Mouse (Mus musculus): ENCODE results near the gene Map1b.

The Map1b gene

GRCm38 (mm10) chr13:99528456-99528855 lies 12.1 kb upstream of the Map1b start:
- no peak for DNase-seq (ENCODE audit: low read depth, low spot score)

DNA sequence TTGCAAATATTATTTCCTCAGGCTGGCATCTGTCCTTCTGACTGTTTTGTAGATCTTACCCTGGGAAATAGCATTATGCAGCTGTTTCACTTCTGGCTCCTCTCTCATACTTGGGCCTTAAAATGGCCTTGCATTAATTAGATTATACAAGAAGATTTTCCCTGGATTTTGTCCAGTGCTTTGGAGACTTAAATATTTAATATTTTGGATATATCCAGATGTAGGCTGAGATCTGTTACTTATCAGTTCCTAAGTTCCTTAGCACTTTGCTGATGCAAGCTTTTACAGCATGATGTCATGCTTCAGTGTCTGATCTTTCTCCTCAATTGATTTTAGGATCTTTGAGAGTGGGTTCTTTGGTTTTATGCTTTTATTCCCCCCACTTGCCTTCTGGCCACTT lies 11.6 kb upstream of the Map1b start:
- DNase-seq (ENCODE audit: low read depth, low spot score), result no peak

GRCm38 (mm10) chr13:99525491-99525890 lies 9.2 kb upstream of the Map1b start:
- DNase-seq (ENCODE audit: low read depth, low spot score), result no peak

GRCm38 (mm10) chr13:99517836-99518235 lies 1.5 kb upstream of the Map1b start:
- no peak for DNase-seq (ENCODE audit: low read depth, low spot score)

DNA sequence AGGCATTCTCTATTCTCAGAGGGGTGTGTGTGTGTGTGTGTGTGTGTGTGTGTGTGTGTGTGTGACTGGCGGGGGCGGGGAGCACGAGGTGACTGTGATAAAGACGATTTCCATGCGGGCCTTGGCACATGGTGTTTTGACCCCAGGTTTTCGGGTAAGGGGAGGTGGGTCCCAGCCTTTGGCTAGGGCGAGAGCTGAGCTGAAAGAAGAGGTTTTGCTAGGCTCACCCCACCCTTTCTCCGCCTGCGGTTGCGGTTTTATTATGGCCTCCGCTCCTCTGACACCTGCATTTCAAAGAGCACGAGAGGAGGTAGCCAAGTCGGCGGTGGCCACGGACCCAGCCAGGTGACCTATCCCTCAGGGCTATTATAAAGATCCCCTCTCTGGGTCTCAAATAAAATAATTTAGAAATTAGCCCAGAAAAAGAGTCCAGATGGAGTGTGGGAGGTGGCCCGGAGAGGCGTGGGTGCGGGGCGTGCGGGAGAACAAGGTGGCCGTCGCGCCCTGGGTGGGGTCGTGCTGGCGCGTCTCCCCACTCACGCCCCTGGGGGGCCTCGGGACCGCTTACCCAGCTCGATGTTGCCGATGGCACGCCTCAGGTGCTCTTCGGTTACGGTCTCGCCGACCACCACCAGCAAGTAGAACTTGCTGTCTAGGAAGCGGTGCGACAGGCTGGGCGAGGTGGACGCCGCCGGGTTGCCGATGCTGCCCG lies 448 bp downstream of the Map1b start:
- DNase-seq (ENCODE audit: low read depth, low spot score), result no peak

GRCm38 (mm10) chr13:99514917-99515591 lies 1.3 kb downstream of the Map1b start:
- peak; percentile 63 for DNase-seq (ENCODE audit: low read depth, low spot score)

DNA sequence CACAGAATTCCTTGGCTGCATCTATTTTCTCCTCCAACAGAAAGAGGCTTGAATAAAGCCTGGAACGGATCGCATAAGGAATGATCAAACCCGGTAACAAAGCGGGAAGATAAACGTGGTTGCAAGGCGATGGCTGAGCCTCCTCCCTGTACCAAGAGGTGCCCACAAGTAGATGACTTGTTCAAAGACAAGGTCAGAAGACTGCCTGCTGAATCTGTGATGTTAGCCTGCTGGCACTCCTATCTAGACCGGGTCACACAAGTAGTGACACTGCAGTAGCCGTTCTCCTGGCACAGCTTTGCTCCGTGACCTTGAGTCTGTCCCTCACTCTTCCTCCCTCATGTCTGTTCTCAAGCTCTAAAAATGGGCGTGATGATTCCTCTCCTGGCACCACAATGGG lies 2.4 kb downstream of the Map1b start:
- no peak for DNase-seq (ENCODE audit: low read depth, low spot score)

DNA sequence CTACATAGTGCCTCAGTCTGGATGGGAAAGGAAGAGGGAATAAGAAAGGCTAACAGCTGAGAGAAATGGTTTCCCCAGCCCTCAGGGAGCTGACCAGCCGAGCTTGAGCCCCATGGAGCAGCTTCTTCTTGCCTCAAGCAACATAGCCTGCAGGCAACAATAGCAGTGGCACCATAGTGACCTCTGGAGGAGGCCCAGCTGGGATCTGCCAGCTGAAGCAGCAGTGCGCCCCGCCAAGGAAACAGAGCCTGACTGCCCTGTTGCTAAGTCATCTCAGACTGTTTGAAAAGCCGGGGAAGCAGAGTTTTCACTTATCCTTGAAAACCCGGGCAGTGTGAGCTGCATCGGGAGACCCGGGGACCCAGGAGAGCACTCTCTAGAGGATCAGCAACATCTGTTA lies 3.2 kb downstream of the Map1b start:
- no peak for DNase-seq (ENCODE audit: low read depth, low spot score)

GRCm38 (mm10) chr13:99509896-99510295 lies 6.4 kb downstream of the Map1b start:
- DNase-seq (ENCODE audit: low read depth, low spot score), result no peak

DNA sequence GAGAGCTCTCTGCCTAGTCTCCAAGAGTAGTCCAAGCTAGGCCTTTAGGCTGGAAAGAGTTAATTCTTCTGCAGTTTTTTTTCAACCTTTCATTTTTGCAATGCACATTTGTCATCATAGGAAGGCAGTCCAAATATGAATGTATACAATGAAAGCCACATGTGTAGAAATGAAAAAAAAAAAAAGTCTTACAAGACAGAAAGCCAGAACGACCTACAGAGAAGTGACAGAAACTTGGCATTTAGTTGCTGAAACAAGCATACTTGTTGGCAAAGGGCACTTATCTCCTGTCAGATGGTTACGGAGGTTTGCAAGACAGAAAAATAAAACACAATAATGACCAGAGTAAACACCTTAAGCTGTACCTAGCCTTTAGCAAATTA lies 9.8 kb downstream of the Map1b start:
- no peak for DNase-seq (ENCODE audit: low read depth, low spot score)

- no peak for DNase-seq (ENCODE audit: low read depth, low spot score)
Measured at GRCm38 (mm10) chr13:99505826-99506579, 10.3 kb downstream of the Map1b start.

GRCm38 (mm10) chr13:99503370-99503979 lies 12.9 kb downstream of the Map1b start:
- no peak for DNase-seq (ENCODE audit: low read depth, low spot score)

DNA sequence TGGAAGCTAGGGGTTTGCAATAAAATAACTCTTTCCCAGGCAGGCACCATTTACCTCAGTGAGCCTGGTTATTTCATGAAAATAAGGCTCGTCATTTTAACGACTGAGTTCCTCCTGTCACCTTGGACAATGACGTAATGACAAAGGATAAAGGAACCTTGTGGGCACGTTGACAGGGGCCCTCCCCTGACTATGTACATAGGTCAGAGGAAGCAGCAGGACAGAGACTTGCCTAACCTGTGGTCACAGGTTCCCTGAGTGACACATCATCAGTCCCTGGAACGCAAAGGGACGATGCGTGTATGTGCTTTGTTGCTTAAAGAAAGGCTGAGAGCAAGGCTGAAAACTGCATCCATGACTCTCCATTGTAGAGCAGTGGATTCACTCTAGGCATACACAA lies 13.4 kb downstream of the Map1b start:
- DNase-seq (ENCODE audit: low read depth, low spot score), result no peak

- no peak for DNase-seq (ENCODE audit: low read depth, low spot score)
Measured at GRCm38 (mm10) chr13:99502126-99502744, 14.1 kb downstream of the Map1b start.

DNA sequence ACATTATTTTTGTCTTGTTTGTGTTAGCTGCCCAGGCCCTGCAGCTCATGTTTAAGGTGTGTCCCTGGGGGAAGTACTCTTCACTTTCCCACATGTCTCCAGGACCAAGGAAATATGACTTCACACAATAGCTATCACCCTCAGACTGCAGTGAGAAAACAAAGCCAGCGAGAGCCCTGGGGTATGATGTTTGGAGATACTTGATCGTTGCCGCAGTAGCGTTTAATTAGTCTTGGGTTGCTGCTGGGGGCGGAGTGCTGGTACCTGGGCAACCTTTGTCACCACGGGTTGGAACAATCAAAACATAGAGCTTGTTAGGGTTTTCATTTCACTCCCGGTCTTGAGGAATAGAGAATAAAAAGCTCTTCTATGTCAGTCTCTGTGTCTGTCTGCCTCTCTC lies 14.9 kb downstream of the Map1b start:
- DNase-seq (ENCODE audit: low read depth, low spot score), result no peak

- DNase-seq (ENCODE audit: low read depth, low spot score), result no peak
Measured at GRCm38 (mm10) chr13:99500609-99501008, 15.7 kb downstream of the Map1b start.

DNA sequence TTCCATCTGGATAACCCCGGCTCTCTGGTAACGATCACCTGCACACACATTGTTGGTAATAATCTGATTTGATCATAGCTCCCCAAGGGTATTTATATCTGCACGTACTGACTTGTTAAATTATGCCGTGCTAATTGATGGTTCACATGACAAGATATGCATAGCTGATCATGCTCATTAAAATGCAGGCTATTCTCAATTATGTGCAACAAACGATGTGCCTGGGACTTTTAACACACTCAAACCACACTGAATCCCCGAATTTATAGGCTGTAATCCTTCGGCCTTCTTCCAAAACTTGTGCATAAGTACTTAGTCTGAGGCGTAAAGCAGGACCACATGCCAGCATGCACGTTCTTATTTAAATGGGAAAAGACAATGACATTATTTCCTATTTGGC lies 16.6 kb downstream of the Map1b start:
- DNase-seq (ENCODE audit: low read depth, low spot score), result no peak

GRCm38 (mm10) chr13:99496106-99496505 lies 20.2 kb downstream of the Map1b start:
- DNase-seq (ENCODE audit: low read depth, low spot score), result no peak

- no peak for DNase-seq (ENCODE audit: low read depth, low spot score)
Measured at GRCm38 (mm10) chr13:99494416-99494815, 21.9 kb downstream of the Map1b start.

DNA sequence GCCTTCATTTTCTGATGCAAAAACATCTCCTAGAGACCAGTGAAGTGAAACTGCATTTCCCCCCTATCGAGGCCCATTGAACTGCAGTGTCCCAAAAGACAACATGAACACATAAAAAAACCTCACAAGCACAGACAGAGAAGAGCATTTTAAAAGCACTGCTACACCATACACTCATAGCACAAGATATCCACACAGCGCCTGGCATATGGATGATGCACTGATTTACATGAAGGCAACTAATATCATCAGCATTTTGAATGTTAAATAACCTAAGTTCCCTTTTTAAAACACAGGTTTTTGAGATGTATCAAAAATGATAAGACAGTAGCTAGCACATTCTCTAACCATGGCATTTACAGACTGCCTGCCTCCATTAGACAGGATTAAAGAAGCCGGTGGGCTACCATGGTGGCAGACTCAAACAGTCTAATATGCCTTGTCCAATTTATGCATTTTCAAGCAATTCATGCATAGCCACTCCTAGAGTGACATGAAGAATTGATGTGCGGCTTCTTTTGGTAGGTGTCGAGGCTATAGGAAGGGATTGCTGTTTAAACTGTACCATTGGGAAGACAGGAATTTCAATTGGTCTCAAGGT lies 22.9 kb downstream of the Map1b start:
- DNase-seq (ENCODE audit: low read depth, low spot score), result no peak

- no peak for DNase-seq (ENCODE audit: low read depth, low spot score)
Measured at GRCm38 (mm10) chr13:99492619-99493303, 23.6 kb downstream of the Map1b start.

Measured in embryo, embryonic 11.5 days (tissue).